ENCODE assay signal across 27 mouse cellular contexts in the genomic region with DNA sequence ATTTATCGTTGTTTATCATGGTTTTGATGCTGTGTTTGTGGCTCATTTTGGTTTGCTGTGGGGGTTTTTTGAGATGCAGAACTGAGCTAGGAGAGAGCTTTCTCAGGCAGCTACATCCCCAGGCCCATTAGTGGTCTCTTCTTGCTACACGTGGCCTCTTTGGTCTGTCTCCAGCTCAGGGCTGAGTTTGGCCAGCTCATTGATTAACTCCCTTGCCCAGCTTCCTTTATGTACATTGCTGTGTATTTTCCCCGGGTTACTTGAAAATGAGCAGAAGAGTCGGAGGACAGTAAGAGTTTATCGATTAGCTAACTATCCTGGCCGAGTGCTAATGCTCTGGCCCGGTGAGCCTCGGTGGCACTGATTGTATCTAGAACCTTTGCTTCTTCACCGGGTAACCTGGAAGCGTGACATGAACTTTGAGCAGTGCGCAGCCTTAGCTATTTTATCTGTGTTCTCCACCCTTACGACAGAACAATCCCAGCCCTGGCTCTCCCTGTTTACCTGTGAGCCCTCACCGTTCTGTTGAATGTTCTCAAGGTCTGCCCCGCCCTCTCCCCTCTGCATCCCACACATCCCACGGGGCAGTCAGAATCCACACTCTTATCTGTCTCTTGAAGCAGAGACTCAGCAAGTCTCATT. TPM values are rescaled to one million over a fixed set of nuclear protein-coding genes. Genes with fewer than 3 reads are reported as not detected.
DNase-seq lines count a peak whose midpoint lies in the region; ATAC-seq and TF ChIP-seq lines count a peak whose summit lies in the region.
"Had no signal": no experiment of that assay in that cellular context is flagged by ENCODE, and none has a peak within 500 bp of the region (broad histone marks: within the 10 kb centered on the region; RNA-seq: fewer than 3 reads in every experiment).

No protein-coding gene starts in this region.

- peak; percentile 26 for DNase-seq in midbrain, embryonic 11.5 days (ENCODE audit: low spot score, missing footprints)
- no peak for DNase-seq in kidney, adult 2 months
- no peak for DNase-seq in spleen, postnatal 4 days (ENCODE audit: low spot score in 2 of 2)
- DNase-seq in thymus, postnatal 36 days, result no peak
- DNase-seq: B cell, adult 2 months; cerebellum, adult 11-12 months; cerebellum, postnatal 10 days; forebrain, postnatal 0 days; gastrocnemius, postnatal 36 days; heart, postnatal 36 days; kidney, adult 11 months; kidney, postnatal 4 days; retina, postnatal 1 day; thymus, postnatal 14 days had no signal

- no peak overlapping the region for H3K4me2 ChIP-seq in midbrain, embryonic 11.5 days
- H3K4me2 ChIP-seq in midbrain, embryonic 15.5 days, result no peak overlapping the region
- H3K4me2 ChIP-seq in liver, embryonic 12.5 days, result no peak overlapping the region
- H3K4me2 ChIP-seq: heart, embryonic 15.5 days; hindbrain, embryonic 15.5 days; limb, embryonic 15.5 days; midbrain, embryonic 13.5 days; neural tube, embryonic 13.5 days had no signal

- H3K36me3 ChIP-seq in midbrain, embryonic 11.5 days (ENCODE audit: control insufficient read depth, insufficient read depth, low read length), result no peaks in the 10 kb centered on the region
- no peaks in the 10 kb centered on the region for H3K36me3 ChIP-seq in midbrain, embryonic 15.5 days (replicated peaks)
- peaks cover 6% of the 10 kb centered on the region; the same call in 1 of the 2 replicates for H3K36me3 ChIP-seq in liver, embryonic 12.5 days
- peaks cover 17% of the 10 kb centered on the region for H3K36me3 ChIP-seq in small intestine, adult 2 months (ENCODE audit: control insufficient read depth, insufficient read depth, low read length)
- no peaks in the 10 kb centered on the region; the same call in 1 of the 2 replicates for H3K36me3 ChIP-seq in kidney, adult 2 months (ENCODE audit: control insufficient read depth, insufficient read depth, low read length)
- H3K36me3 ChIP-seq: G1E; heart, embryonic 15.5 days had no signal

- no peaks in the 10 kb centered on the region for H3K4me1 ChIP-seq in midbrain, embryonic 11.5 days (ENCODE audit: control insufficient read depth, insufficient read depth, low read length)
- no peaks in the 10 kb centered on the region for H3K4me1 ChIP-seq in midbrain, embryonic 15.5 days
- H3K4me1 ChIP-seq in liver, embryonic 12.5 days, result no peaks in the 10 kb centered on the region
- peaks cover 5% of the 10 kb centered on the region; the same call in 1 of the 2 replicates for H3K4me1 ChIP-seq in small intestine, adult 2 months (ENCODE audit: control insufficient read depth, insufficient read depth, insufficient read length, low read length)
- H3K4me1 ChIP-seq in kidney, adult 2 months (ENCODE audit: control insufficient read depth, insufficient read depth, low read length), result no peaks in the 10 kb centered on the region
- H3K4me1 ChIP-seq: embryonic facial prominence, embryonic 10.5 days; heart, embryonic 15.5 days; hindbrain, embryonic 15.5 days; midbrain, embryonic 13.5 days; neural tube, embryonic 13.5 days had no signal

- H3K9ac ChIP-seq in midbrain, embryonic 11.5 days (ENCODE audit: low read length), result no peak overlapping the region
- H3K9ac ChIP-seq in midbrain, embryonic 15.5 days, result no peak overlapping the region
- H3K9ac ChIP-seq in liver, embryonic 12.5 days, result no peak overlapping the region
- H3K9ac ChIP-seq: forebrain, postnatal 0 days; heart, embryonic 15.5 days; hindbrain, embryonic 15.5 days; limb, embryonic 15.5 days; midbrain, embryonic 13.5 days; neural tube, embryonic 13.5 days had no signal

- H3K9me3 ChIP-seq in midbrain, embryonic 11.5 days (ENCODE audit: control insufficient read depth, low read length), result no peaks in the 10 kb centered on the region
- H3K9me3 ChIP-seq in midbrain, embryonic 15.5 days, result no peaks in the 10 kb centered on the region
- 0 out of 2 replicates have a peak, but pooled peaks cover 4% of the 10 kb centered on the region for H3K9me3 ChIP-seq in liver, embryonic 12.5 days (replicated peaks)
- H3K9me3 ChIP-seq: embryonic facial prominence, embryonic 10.5 days; heart, embryonic 15.5 days; hindbrain, embryonic 15.5 days; limb, embryonic 15.5 days; midbrain, embryonic 13.5 days; neural tube, embryonic 13.5 days had no signal

- WGBS in midbrain, embryonic 11.5 days, result 90% methylated on average over 15 of the region's 15 CpGs
- 92% methylated on average over 15 of the region's 15 CpGs for whole genome bisulfite sequencing in midbrain, embryonic 15.5 days
- WGBS in liver, embryonic 12.5 days (ENCODE audit: insufficient replicate concordance), result 64% methylated on average over 15 of the region's 15 CpGs
- 33% methylated on average over 15 of the region's 15 CpGs for WGBS in small intestine, adult 2 months
- WGBS in kidney, adult 2 months, result 65% methylated on average over 15 of the region's 15 CpGs

- TF ChIP-seq CTCF in small intestine, adult 2 months (IDR thresholded peaks at IDR 0.05; ENCODE audit: extremely low read depth, insufficient read length, insufficient replicate concordance, low read depth, low read length), result no peak
- no peak for TF ChIP-seq CTCF in kidney, adult 2 months (conservative IDR thresholded peaks at IDR 0.05; ENCODE audit: insufficient read depth, insufficient read length, low read depth, low read length)

- TF ChIP-seq POLR2A in small intestine, adult 2 months (IDR thresholded peaks at IDR 0.05; ENCODE audit: low read depth, low read length), result no peak
- no peak for TF ChIP-seq POLR2A in kidney, adult 2 months (IDR thresholded peaks at IDR 0.05; ENCODE audit: low read depth, low read length)

- no peak for ATAC-seq in midbrain, embryonic 11.5 days (ENCODE audit: low FRiP score)
- no peak for ATAC-seq in midbrain, embryonic 15.5 days (replicated peaks)
- peak; percentile 40; the same call in 1 of the 2 replicates for ATAC-seq in liver, embryonic 12.5 days
- ATAC-seq: forebrain, postnatal 0 days; lung, postnatal 0 days; midbrain, embryonic 13.5 days had no signal

- H3K27ac ChIP-seq in midbrain, embryonic 11.5 days (ENCODE audit: low read depth, low read length), result no peak overlapping the region
- H3K27ac ChIP-seq in midbrain, embryonic 15.5 days, result no peak overlapping the region
- no peak overlapping the region for H3K27ac ChIP-seq in liver, embryonic 12.5 days
- peak overlapping the region; percentile 66 for H3K27ac ChIP-seq in small intestine, adult 2 months (ENCODE audit: insufficient read depth, low read depth, low read length)
- no peak overlapping the region for H3K27ac ChIP-seq in kidney, adult 2 months (ENCODE audit: insufficient read depth, low read depth, low read length)
- H3K27ac ChIP-seq: embryonic facial prominence, embryonic 10.5 days; heart, embryonic 15.5 days; hindbrain, embryonic 15.5 days; limb, embryonic 15.5 days; midbrain, embryonic 13.5 days; neural tube, embryonic 13.5 days had no signal

- H3K4me3 ChIP-seq in midbrain, embryonic 11.5 days (ENCODE audit: low read depth, low read length), result no peak overlapping the region
- no peak overlapping the region for H3K4me3 ChIP-seq in midbrain, embryonic 15.5 days
- no peak overlapping the region for H3K4me3 ChIP-seq in liver, embryonic 12.5 days
- H3K4me3 ChIP-seq in small intestine, adult 2 months (ENCODE audit: low read depth, low read length), result no peak overlapping the region
- no peak overlapping the region for H3K4me3 ChIP-seq in kidney, adult 2 months (ENCODE audit: insufficient read depth, low read depth, low read length)
- H3K4me3 ChIP-seq: embryonic facial prominence, embryonic 10.5 days; heart, embryonic 15.5 days; hindbrain, embryonic 15.5 days; limb, embryonic 15.5 days; midbrain, embryonic 13.5 days; neural tube, embryonic 13.5 days had no signal

- H3K27me3 ChIP-seq in midbrain, embryonic 11.5 days (ENCODE audit: control insufficient read depth, insufficient read depth, low read length), result no peaks in the 10 kb centered on the region
- no peaks in the 10 kb centered on the region for H3K27me3 ChIP-seq in midbrain, embryonic 15.5 days (replicated peaks)
- H3K27me3 ChIP-seq in liver, embryonic 12.5 days (replicated peaks), result no peaks in the 10 kb centered on the region
- no peaks in the 10 kb centered on the region for H3K27me3 ChIP-seq in small intestine, adult 2 months (ENCODE audit: control insufficient read depth, insufficient read depth, low read length)
- H3K27me3 ChIP-seq in kidney, adult 2 months (replicated peaks; ENCODE audit: control insufficient read depth, insufficient read depth, low read length), result no peaks in the 10 kb centered on the region
- H3K27me3 ChIP-seq: CH12.LX; heart, embryonic 15.5 days; hindbrain, embryonic 15.5 days; limb, embryonic 15.5 days; midbrain, embryonic 13.5 days; neural tube, embryonic 13.5 days; Patski had no signal

RNA-seq across cellular contexts. Expression of gene Lrig3, which starts 53.5 kb away (rescaled TPM):
- polyA plus RNA-seq in midbrain, embryonic 11.5 days (2014; fragmentation: Nextera tagmentation; extraction: Ambion mirVana), result 9.2 and 9.5 TPM in 2 replicates
- 4.0 and 4.1 TPM in 2 replicates for polyA plus RNA-seq in midbrain, embryonic 15.5 days (2015; fragmentation: Nextera tagmentation; extraction: Ambion mirVana)
- polyA plus RNA-seq in liver, embryonic 12.5 days (2016; fragmentation: Nextera tagmentation; extraction: Ambion mirVana), result 1.8 and 1.9 TPM in 2 replicates
- polyA plus RNA-seq in small intestine, adult 2 months (2012; rRNA removed), result 7.7 and 17.9 TPM in 2 replicates
- 7.1 and 8.8 TPM in 2 replicates for polyA plus RNA-seq in kidney, adult 2 months (2012; rRNA removed)
- polyA plus RNA-seq: G1E had no signal
